ENCODE assay signal across 24 mouse cellular contexts in genomic region chr12:110212716-110213115, GRCm38 (mm10).
"Had no signal": no experiment of that assay in that cellular context is flagged by ENCODE, and none has a peak within 500 bp of the region (broad histone marks: within the 10 kb centered on the region; RNA-seq: fewer than 3 reads in every experiment).

No protein-coding gene starts in this region.

- H3K9ac ChIP-seq: heart, embryonic 12.5 days; hindbrain, embryonic 13.5 days; hindbrain, embryonic 15.5 days; limb, embryonic 12.5 days; liver, embryonic 13.5 days; liver, embryonic 15.5 days had no signal

- H3K36me3 ChIP-seq: heart, embryonic 10.5 days; heart, embryonic 12.5 days; hindbrain, embryonic 13.5 days; hindbrain, embryonic 15.5 days; limb, embryonic 10.5 days; limb, embryonic 12.5 days; liver, embryonic 13.5 days; liver, embryonic 15.5 days had no signal

- ATAC-seq: hindbrain, postnatal 0 days had no signal

- H3K9me3 ChIP-seq: heart, embryonic 10.5 days; heart, embryonic 12.5 days; hindbrain, embryonic 13.5 days; hindbrain, embryonic 15.5 days; limb, embryonic 10.5 days; limb, embryonic 12.5 days; liver, embryonic 13.5 days; liver, embryonic 15.5 days had no signal

- H3K4me3 ChIP-seq: gastrocnemius, adult 2 months; heart, embryonic 10.5 days; heart, embryonic 12.5 days; hindbrain, embryonic 13.5 days; hindbrain, embryonic 15.5 days; layer of hippocampus, adult 2 months; left cerebral cortex, adult 2 months; limb, embryonic 10.5 days; limb, embryonic 12.5 days; liver, embryonic 13.5 days; liver, embryonic 15.5 days had no signal

- H3K27ac ChIP-seq: gastrocnemius, adult 2 months; heart, embryonic 10.5 days; hindbrain, embryonic 13.5 days; hindbrain, embryonic 15.5 days; hindbrain, postnatal 0 days; layer of hippocampus, adult 2 months; left cerebral cortex, adult 2 months; limb, embryonic 10.5 days; limb, embryonic 12.5 days; liver, embryonic 13.5 days; liver, embryonic 15.5 days had no signal

- H3K4me2 ChIP-seq: heart, embryonic 12.5 days; hindbrain, embryonic 13.5 days; hindbrain, embryonic 15.5 days; limb, embryonic 12.5 days; liver, embryonic 11.5 days; liver, embryonic 13.5 days; liver, embryonic 15.5 days had no signal

- H3K27me3 ChIP-seq: liver, embryonic 13.5 days; liver, embryonic 15.5 days had no signal

- DNase-seq: gastrocnemius, adult 2 months; gastrocnemius, postnatal 10 days; gastrocnemius, postnatal 25 days; heart, adult 18-20 months; heart, postnatal 10 days; heart, postnatal 36 days; kidney, adult 18-20 months; kidney, adult 8-10 months; kidney, postnatal 10 days; kidney, postnatal 25 days; kidney, postnatal 4 days; liver; liver, embryonic 13.5 days had no signal

- H3K4me1 ChIP-seq: heart, embryonic 12.5 days; hindbrain, embryonic 15.5 days; liver, embryonic 13.5 days had no signal
